Mouse (Mus musculus): ENCODE data around the gene Cd300ld5. TPM values are rescaled to one million over a fixed set of nuclear protein-coding genes. Genes with fewer than 3 reads are reported as not detected.

The Cd300ld5 gene
- polyA plus RNA-seq, 1 experiment from 2014 or later: not detected

GRCm38 (mm10) chr11:115077436-115077835 is 39.9 kb upstream of the Cd300ld5 start:
- Histone ChIP-seq H3K4me3 (ENCODE audit: low read depth, low read length) (no peak overlapping the region), H3K4me2 (ENCODE audit: low read length) (no peak overlapping the region), H3K27me3 (ENCODE audit: control insufficient read depth, insufficient read depth, low read depth, low read length) (no peaks in the 10 kb centered on the region), H3K36me3 (ENCODE audit: control insufficient read depth, insufficient read depth, low read length) (no peaks in the 10 kb centered on the region), H3K4me1 (ENCODE audit: control insufficient read depth, insufficient read depth, low read length) (no peaks in the 10 kb centered on the region), H3K9ac (ENCODE audit: low read depth, low read length) (no peak overlapping the region), H3K9me3 (replicated peaks; ENCODE audit: control insufficient read depth, low read length, poor library complexity, severe bottlenecking) (no peaks in the 10 kb centered on the region), H3K27ac (ENCODE audit: low read length) (no peak overlapping the region)
- no peak for ATAC-seq
- 100% methylated on average over 1 of the region's 1 CpGs for WGBS

DNA sequence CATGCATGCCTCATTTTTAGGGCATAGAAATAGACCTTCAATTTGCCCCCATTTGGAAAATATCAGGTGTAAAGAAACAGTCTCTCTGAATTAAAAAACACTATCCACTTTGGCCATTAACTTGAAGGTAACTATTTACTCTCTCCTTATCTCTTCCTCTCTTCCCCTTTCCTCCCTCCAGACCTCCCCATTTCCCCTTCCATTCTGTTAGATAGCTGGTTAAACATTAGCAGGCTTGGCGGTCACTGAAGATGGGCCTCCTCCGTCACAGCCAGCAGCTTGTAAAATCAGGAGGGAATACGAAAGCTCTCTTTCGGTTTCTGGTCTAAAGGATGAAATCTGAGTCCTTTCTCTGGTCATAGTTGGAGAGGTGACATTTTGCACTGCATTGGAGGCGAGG is 38.3 kb upstream of the Cd300ld5 start:
- peaks cover 12% of the 10 kb centered on the region for H3K4me1 ChIP-seq (ENCODE audit: control insufficient read depth, insufficient read depth, low read length)
- no peak overlapping the region for H3K4me3 ChIP-seq (ENCODE audit: low read depth, low read length)
- no peak overlapping the region for H3K4me2 ChIP-seq (ENCODE audit: low read length)
- no peak overlapping the region for H3K9ac ChIP-seq (ENCODE audit: low read depth, low read length)
- H3K36me3 ChIP-seq (ENCODE audit: control insufficient read depth, insufficient read depth, low read length): no peaks in the 10 kb centered on the region
- no peak for ATAC-seq
- WGBS: 81% methylated on average over 5 of the region's 5 CpGs
- H3K27me3 ChIP-seq (ENCODE audit: control insufficient read depth, insufficient read depth, low read depth, low read length): no peaks in the 10 kb centered on the region
- H3K27ac ChIP-seq (ENCODE audit: low read length): no peak overlapping the region
- no peaks in the 10 kb centered on the region for H3K9me3 ChIP-seq (replicated peaks; ENCODE audit: control insufficient read depth, low read length, poor library complexity, severe bottlenecking)

- Histone ChIP-seq H3K27ac (ENCODE audit: low read length) (no peak overlapping the region), H3K9ac (ENCODE audit: low read depth, low read length) (no peak overlapping the region), H3K9me3 (replicated peaks; ENCODE audit: control insufficient read depth, low read length, poor library complexity, severe bottlenecking) (no peaks in the 10 kb centered on the region), H3K4me1 (ENCODE audit: control insufficient read depth, insufficient read depth, low read length) (peaks cover 12% of the 10 kb centered on the region), H3K36me3 (ENCODE audit: control insufficient read depth, insufficient read depth, low read length) (no peaks in the 10 kb centered on the region), H3K27me3 (ENCODE audit: control insufficient read depth, insufficient read depth, low read depth, low read length) (no peaks in the 10 kb centered on the region), H3K4me2 (ENCODE audit: low read length) (no peak overlapping the region), H3K4me3 (ENCODE audit: low read depth, low read length) (no peak overlapping the region)
- WGBS: 84% methylated on average over 7 of the region's 7 CpGs
- ATAC-seq: no peak
Measured at GRCm38 (mm10) chr11:115075407-115075806, 37.8 kb upstream of the Cd300ld5 start.

DNA sequence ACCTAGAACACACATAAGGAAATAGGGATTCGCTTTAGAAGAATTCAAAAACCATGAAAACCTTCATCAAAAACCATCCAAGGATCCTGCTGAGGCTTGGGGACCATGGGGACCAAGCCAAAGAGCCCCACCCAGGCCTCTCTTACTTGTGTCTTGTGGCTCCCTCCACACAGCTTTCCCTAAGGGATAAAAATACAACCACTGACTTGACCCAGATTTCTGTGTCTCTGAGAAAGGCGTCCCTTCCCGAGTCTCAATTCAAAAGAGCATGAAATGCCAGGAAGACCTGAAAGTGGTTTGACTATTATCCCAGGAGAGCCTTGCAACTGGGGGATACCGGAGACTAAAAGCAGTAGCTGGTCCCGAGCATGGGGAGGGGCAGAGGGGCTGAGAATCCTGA is 35.4 kb upstream of the Cd300ld5 start:
- Histone ChIP-seq H3K36me3 (ENCODE audit: control insufficient read depth, insufficient read depth, low read length) (no peaks in the 10 kb centered on the region), H3K4me2 (ENCODE audit: low read length) (no peak overlapping the region), H3K4me1 (ENCODE audit: control insufficient read depth, insufficient read depth, low read length) (peaks cover 12% of the 10 kb centered on the region), H3K27ac (ENCODE audit: low read length) (no peak overlapping the region), H3K9me3 (replicated peaks; ENCODE audit: control insufficient read depth, low read length, poor library complexity, severe bottlenecking) (no peaks in the 10 kb centered on the region), H3K9ac (ENCODE audit: low read depth, low read length) (no peak overlapping the region), H3K27me3 (ENCODE audit: control insufficient read depth, insufficient read depth, low read depth, low read length) (no peaks in the 10 kb centered on the region), H3K4me3 (ENCODE audit: low read depth, low read length) (no peak overlapping the region)
- WGBS: 61% methylated on average over 5 of the region's 5 CpGs
- ATAC-seq: no peak

- Histone ChIP-seq H3K27me3 (ENCODE audit: control insufficient read depth, insufficient read depth, low read depth, low read length) (no peaks in the 10 kb centered on the region), H3K9me3 (replicated peaks; ENCODE audit: control insufficient read depth, low read length, poor library complexity, severe bottlenecking) (no peaks in the 10 kb centered on the region), H3K36me3 (ENCODE audit: control insufficient read depth, insufficient read depth, low read length) (no peaks in the 10 kb centered on the region), H3K4me1 (ENCODE audit: control insufficient read depth, insufficient read depth, low read length) (peaks cover 12% of the 10 kb centered on the region), H3K4me2 (ENCODE audit: low read length) (peak overlapping the region; percentile 33), H3K9ac (ENCODE audit: low read depth, low read length) (no peak overlapping the region), H3K27ac (ENCODE audit: low read length) (no peak overlapping the region), H3K4me3 (ENCODE audit: low read depth, low read length) (no peak overlapping the region)
- ATAC-seq: no peak
- WGBS: 19% methylated on average over 13 of the region's 14 CpGs
Measured at GRCm38 (mm10) chr11:115071631-115072294, 34.2 kb upstream of the Cd300ld5 start.

GRCm38 (mm10) chr11:115071015-115071551 is 33.5 kb upstream of the Cd300ld5 start:
- H3K4me3 ChIP-seq (ENCODE audit: low read depth, low read length): no peak overlapping the region
- H3K36me3 ChIP-seq (ENCODE audit: control insufficient read depth, insufficient read depth, low read length): no peaks in the 10 kb centered on the region
- WGBS: 8% methylated on average over 9 of the region's 9 CpGs
- no peak overlapping the region for H3K9ac ChIP-seq (ENCODE audit: low read depth, low read length)
- 0 out of 2 replicates have a peak overlapping the region, but pooled peaks have one; percentile 22 for H3K27ac ChIP-seq (ENCODE audit: low read length)
- no peaks in the 10 kb centered on the region for H3K27me3 ChIP-seq (ENCODE audit: control insufficient read depth, insufficient read depth, low read depth, low read length)
- H3K4me1 ChIP-seq (ENCODE audit: control insufficient read depth, insufficient read depth, low read length): peaks cover 12% of the 10 kb centered on the region
- H3K9me3 ChIP-seq (replicated peaks; ENCODE audit: control insufficient read depth, low read length, poor library complexity, severe bottlenecking): no peaks in the 10 kb centered on the region
- peak overlapping the region; percentile 33 for H3K4me2 ChIP-seq (ENCODE audit: low read length)
- no peak for ATAC-seq

GRCm38 (mm10) chr11:115066768-115067167 is 29.2 kb upstream of the Cd300ld5 start:
- H3K27ac ChIP-seq (ENCODE audit: low read length): no peak overlapping the region
- no peaks in the 10 kb centered on the region for H3K36me3 ChIP-seq (ENCODE audit: control insufficient read depth, insufficient read depth, low read length)
- H3K9ac ChIP-seq (ENCODE audit: low read depth, low read length): no peak overlapping the region
- 79% methylated on average over 6 of the region's 6 CpGs for WGBS
- no peak overlapping the region for H3K4me3 ChIP-seq (ENCODE audit: low read depth, low read length)
- H3K27me3 ChIP-seq (ENCODE audit: control insufficient read depth, insufficient read depth, low read depth, low read length): no peaks in the 10 kb centered on the region
- no peaks in the 10 kb centered on the region for H3K9me3 ChIP-seq (replicated peaks; ENCODE audit: control insufficient read depth, low read length, poor library complexity, severe bottlenecking)
- ATAC-seq: no peak
- no peak overlapping the region for H3K4me2 ChIP-seq (ENCODE audit: low read length)
- H3K4me1 ChIP-seq (ENCODE audit: control insufficient read depth, insufficient read depth, low read length): peaks cover 7% of the 10 kb centered on the region

DNA sequence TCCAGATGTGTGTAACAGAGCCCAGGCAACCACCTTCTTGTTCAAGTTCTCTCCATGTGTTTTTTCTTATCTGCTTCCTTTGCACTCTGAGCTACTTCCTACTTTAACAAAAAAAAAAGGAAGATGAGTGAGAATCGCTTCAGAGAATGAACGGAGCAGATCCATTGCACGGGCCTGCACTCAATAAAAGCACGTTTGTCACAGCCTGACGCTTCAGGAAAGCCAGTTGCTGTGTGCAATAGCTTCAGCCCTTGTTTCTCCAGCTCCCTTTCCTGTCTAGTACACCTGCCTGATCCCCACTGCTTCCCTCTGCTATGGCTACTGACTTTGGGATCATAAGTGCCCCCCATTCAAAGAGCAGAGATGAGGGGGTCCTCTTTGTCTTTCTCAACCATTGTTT is 24.5 kb upstream of the Cd300ld5 start, which contains the start of gene Cd300e:
Gene Cd300e (minus strand): TSS at position 101 of the 400 bp plus-strand sequence.
- Histone ChIP-seq H3K4me1 (ENCODE audit: control insufficient read depth, insufficient read depth, low read length) (no peaks in the 10 kb centered on the region), H3K36me3 (ENCODE audit: control insufficient read depth, insufficient read depth, low read length) (no peaks in the 10 kb centered on the region), H3K9ac (ENCODE audit: low read depth, low read length) (no peak within 1 kb of the TSS), H3K4me2 (ENCODE audit: low read length) (no peak within 1 kb of the TSS), H3K9me3 (replicated peaks; ENCODE audit: control insufficient read depth, low read length, poor library complexity, severe bottlenecking) (no peaks in the 10 kb centered on the region), H3K4me3 (ENCODE audit: low read depth, low read length) (no peak within 1 kb of the TSS), H3K27ac (ENCODE audit: low read length) (no peak within 1 kb of the TSS), H3K27me3 (ENCODE audit: control insufficient read depth, insufficient read depth, low read depth, low read length) (no peaks in the 10 kb centered on the region; the same call in 1 of the 2 replicates)
- WGBS: 25% methylated on average over 5 of the region's 5 CpGs
- ATAC-seq: no peak

GRCm38 (mm10) chr11:115059797-115060196 is 22.2 kb upstream of the Cd300ld5 start:
- Histone ChIP-seq H3K27ac (ENCODE audit: low read length) (no peak overlapping the region), H3K4me3 (ENCODE audit: low read depth, low read length) (no peak overlapping the region), H3K4me2 (ENCODE audit: low read length) (no peak overlapping the region), H3K9me3 (replicated peaks; ENCODE audit: control insufficient read depth, low read length, poor library complexity, severe bottlenecking) (no peaks in the 10 kb centered on the region), H3K36me3 (ENCODE audit: control insufficient read depth, insufficient read depth, low read length) (no peaks in the 10 kb centered on the region), H3K4me1 (ENCODE audit: control insufficient read depth, insufficient read depth, low read length) (no peaks in the 10 kb centered on the region), H3K27me3 (ENCODE audit: control insufficient read depth, insufficient read depth, low read depth, low read length) (no peaks in the 10 kb centered on the region; the same call in 1 of the 2 replicates), H3K9ac (ENCODE audit: low read depth, low read length) (no peak overlapping the region)
- 87% methylated on average over 2 of the region's 2 CpGs for WGBS
- ATAC-seq: no peak
